Mouse (Mus musculus): Measurements from ENCODE around the gene Ptpn22. TPM values are rescaled to one million over a fixed set of nuclear protein-coding genes. Genes with fewer than 3 reads are reported as not detected.

The Ptpn22 gene
- polyA plus RNA-seq (2012; rRNA removed; ENCODE audit: low replicate concordance): 1.1 and 2.0 TPM in 2 replicates

DNA sequence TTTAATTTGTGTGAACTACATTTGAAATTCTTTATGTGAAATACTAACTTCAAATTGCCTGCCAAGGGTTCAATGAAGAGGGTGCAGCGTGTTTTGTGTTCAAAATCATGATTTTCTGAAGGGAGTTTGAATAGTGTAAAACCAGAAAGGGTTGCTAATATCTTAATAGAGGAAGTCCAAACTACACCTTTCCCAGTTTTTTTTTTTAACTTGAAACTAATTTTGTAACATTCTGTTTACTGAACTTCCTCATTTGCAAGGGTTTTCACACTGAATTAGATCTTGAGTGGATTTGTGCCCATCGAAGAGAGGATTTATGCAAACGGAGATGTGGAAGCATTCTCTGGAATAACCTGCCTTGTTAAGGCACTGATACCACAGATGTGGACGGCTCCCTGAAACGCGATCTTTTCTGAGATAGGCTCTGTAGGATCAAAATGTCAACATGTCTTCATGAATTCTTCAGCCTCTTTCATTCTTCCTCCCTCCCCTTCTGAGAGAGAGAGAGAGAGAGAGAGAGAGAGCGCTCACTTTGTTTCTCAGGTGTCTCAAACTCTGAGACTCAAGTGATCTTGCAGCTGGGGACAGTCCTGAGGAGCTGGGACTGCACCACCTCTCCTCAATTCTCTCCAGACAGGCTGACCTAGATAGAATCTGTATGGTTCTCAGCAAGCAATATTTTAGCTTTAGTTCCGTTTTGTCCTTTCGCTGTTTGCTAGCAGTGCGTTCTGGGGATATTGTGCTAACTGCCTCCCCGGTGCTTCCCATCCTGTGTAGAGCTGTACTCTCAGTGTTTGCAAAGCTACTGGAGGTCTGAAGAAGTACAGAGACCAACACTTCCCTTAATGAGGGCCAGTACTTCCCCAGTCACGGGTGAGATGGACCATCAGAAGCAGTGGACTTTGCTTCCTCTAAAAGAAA is at the start of gene Ptpn22:
Ptpn22 (plus strand) TSS at position 915 of the 921 bp plus-strand sequence.

DNA sequence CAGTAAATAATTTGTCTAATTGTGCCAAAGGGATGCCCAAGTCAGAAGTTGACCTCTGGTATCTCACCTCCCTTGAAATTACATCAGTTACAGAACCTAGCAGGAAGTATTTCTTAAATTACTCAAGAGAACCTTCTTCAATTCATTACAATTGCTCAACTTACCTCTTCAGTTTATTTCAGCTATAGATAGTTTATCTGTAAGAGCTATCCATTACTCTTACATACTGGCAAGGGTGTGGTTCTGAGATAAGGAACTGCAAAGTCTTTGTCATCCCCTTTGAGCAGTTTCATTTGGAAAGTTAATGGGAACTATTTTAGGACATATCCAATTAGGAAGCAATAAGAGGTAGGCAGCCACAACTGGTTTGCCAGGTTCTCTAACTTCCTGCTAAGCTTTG is 27.2 kb upstream of the Ptpn22 start, which contains the start of gene Bcl2l15:
Bcl2l15 (plus strand) TSS at position 176 of the 400 bp plus-strand sequence.

DNA sequence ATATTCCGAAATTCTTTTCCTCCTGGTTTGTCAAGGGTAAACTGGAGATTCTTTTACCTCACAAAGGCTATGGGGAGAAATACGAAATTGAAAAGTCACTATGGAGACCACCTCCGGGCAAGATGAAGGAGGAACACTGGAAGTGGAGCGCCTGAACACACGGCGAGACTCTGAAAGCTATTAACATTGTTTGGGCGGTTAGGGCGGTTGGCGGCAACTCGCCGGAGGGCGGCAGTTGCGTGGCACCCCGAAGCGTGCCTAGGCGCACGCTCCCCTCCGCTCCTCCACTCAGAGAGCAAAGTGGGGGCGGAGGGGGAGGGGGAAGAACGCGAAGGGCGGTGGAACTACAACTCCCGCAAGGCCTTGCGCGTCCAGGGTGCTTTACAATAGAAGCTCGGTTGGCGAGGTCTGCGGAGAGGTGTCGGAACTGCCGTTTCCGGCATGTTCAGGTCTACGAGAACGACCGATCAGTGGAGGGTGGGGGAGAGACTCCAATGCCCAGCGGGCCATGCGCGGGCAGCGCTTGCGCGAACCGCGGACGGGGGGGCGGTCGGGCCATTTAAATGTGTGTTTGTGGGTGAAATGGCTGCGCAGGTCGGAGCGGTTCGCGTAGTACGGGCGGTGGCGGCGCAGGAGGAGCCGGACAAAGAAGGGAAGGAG is 54.5 kb downstream of the Ptpn22 start, which contains the start of gene Rsbn1:
Rsbn1 (plus strand) TSS at position 111 of the 660 bp plus-strand sequence.

Other genes with a start within 250 kb of the Ptpn22 start
- gene Atg4a-ps, start 213.7 kb upstream of the Ptpn22 start, polyA plus RNA-seq (2012; rRNA removed; ENCODE audit: low replicate concordance): not detected in 2 replicates
- gene Olfml3, start 121.8 kb upstream of the Ptpn22 start, polyA plus RNA-seq (2012; rRNA removed; ENCODE audit: low replicate concordance): 4.5 and 4.6 TPM in 2 replicates
- not detected in 2 replicates for gene Gm10964, start 120.4 kb upstream of the Ptpn22 start, polyA plus RNA-seq (2012; rRNA removed; ENCODE audit: low replicate concordance)
- gene Hipk1, start 68.2 kb upstream of the Ptpn22 start, polyA plus RNA-seq (2012; rRNA removed; ENCODE audit: low replicate concordance): 18.4 and 37.7 TPM in 2 replicates
- 8.0 TPM in 2 replicates for gene Dclre1b, start 50.4 kb upstream of the Ptpn22 start, polyA plus RNA-seq (2012; rRNA removed; ENCODE audit: low replicate concordance)
- gene Ap4b1, start 50.3 kb upstream of the Ptpn22 start, polyA plus RNA-seq (2012; rRNA removed; ENCODE audit: low replicate concordance): 5.0 and 7.6 TPM in 2 replicates
- gene Gm43064, start 50.2 kb upstream of the Ptpn22 start, polyA plus RNA-seq (2012; rRNA removed; ENCODE audit: low replicate concordance): not detected in 2 replicates
- gene Bcl2l15, start 27.2 kb upstream of the Ptpn22 start, polyA plus RNA-seq (2012; rRNA removed; ENCODE audit: low replicate concordance): 0.97 and 7.1 TPM in 2 replicates
- 2.0 and 2.2 TPM in 2 replicates for gene Rsbn1, start 54.3 kb downstream of the Ptpn22 start, polyA plus RNA-seq (2012; rRNA removed; ENCODE audit: low replicate concordance)
- gene Phtf1, start 108.3 kb downstream of the Ptpn22 start, polyA plus RNA-seq (2012; rRNA removed; ENCODE audit: low replicate concordance): 1.5 and 1.6 TPM in 2 replicates

Data from duodenum, adult 2 months (tissue).